Mouse (Mus musculus) small intestine, adult 2 months (tissue): ENCODE data around the gene Mmp25.

Experiments used
- CTCF ChIP-seq: fragments of 200-500 bp; IDR thresholded peaks from 2 replicates; pipeline ENCODE4 v1.5.1; 2012; ENCODE audit warnings: low read depth, mild to moderate bottlenecking, control low read depth, inconsistent platforms, low read length, moderate library complexity, mixed read lengths; ENCODE audit not compliant: insufficient replicate concordance, insufficient read length; ENCODE audit errors: extremely low read depth
- POLR2A ChIP-seq: fragments of 200-500 bp; IDR thresholded peaks from 2 replicates; pipeline ENCODE4 v1.6.1; 2012; ENCODE audit warnings: low read depth, mild to moderate bottlenecking, control low read depth, inconsistent platforms, low read length, moderate library complexity

- TF ChIP-seq CTCF = no peak
- no peak for TF ChIP-seq POLR2A
Observed at GRCm38 (mm10) chr17:23653324-23653723, 8.2 kb upstream of the Mmp25 start.
